Mouse (Mus musculus) cerebellum, adult 2 months (tissue): ENCODE measurements around the gene Prkcb.

Experiments
- CTCF ChIP-seq: fragments of 200-500 bp; IDR thresholded peaks from 2 replicates; pipeline ENCODE4 v1.5.1; 2011; ENCODE audit warnings: low read depth, mild to moderate bottlenecking, control low read depth, low read length, moderate library complexity, borderline replicate concordance; ENCODE audit not compliant: insufficient read depth
- POLR2A ChIP-seq: fragments of 200-500 bp; IDR thresholded peaks from 2 replicates; pipeline ENCODE4 v1.6.1; 2011; ENCODE audit warnings: low read length, control low read depth, borderline replicate concordance; ENCODE audit not compliant: insufficient read depth

GRCm38 (mm10) chr7:122628050-122628449 lies 339.5 kb downstream of the Prkcb start:
- TF ChIP-seq CTCF (no peak), POLR2A (no peak)
